Mouse (Mus musculus) testis, adult 2 months (tissue): ENCODE measurements around the gene Gm42372. TPM values are rescaled to one million over a fixed set of nuclear protein-coding genes. Genes with fewer than 3 reads are reported as not detected.
A peak's percentile ranks its signal among the peaks of the same experiment; 100 is the strongest.

Experiments used
- H3K27ac ChIP-seq: fragments of 200-500 bp; 2 replicates; pipeline ENCODE4 v1.5.1; 2012; ENCODE audit warnings: low read depth, low read length; ENCODE audit not compliant: control insufficient read depth, insufficient read depth
- H3K27me3 ChIP-seq: fragments of 200-500 bp; 2 replicates; pipeline ENCODE4 v1.6.1; 2012; ENCODE audit warnings: mild to moderate bottlenecking, low read length, moderate library complexity; ENCODE audit not compliant: control insufficient read depth, insufficient read depth
- H3K36me3 ChIP-seq: fragments of 200-500 bp; 2 replicates; pipeline ENCODE4 v1.6.1; 2012; ENCODE audit warnings: mild to moderate bottlenecking, low read length; ENCODE audit not compliant: control insufficient read depth, insufficient read depth
- H3K4me1 ChIP-seq: fragments of 200-500 bp; 2 replicates; pipeline ENCODE4 v1.6.1; 2012; ENCODE audit warnings: low read length; ENCODE audit not compliant: control insufficient read depth, insufficient read depth
- H3K4me3 ChIP-seq: fragments of 200-500 bp; 2 replicates; pipeline ENCODE4 v1.5.1; 2012; ENCODE audit warnings: low read depth, mild to moderate bottlenecking, low read length, moderate library complexity, mixed read lengths; ENCODE audit not compliant: control insufficient read depth
- CTCF ChIP-seq: fragments of 200-500 bp; IDR thresholded peaks from 2 replicates; pipeline ENCODE4 v1.5.1; 2012; ENCODE audit warnings: low read depth, mild to moderate bottlenecking, inconsistent platforms, low read length, moderate library complexity; ENCODE audit not compliant: control insufficient read depth, insufficient read depth, insufficient replicate concordance
- POLR2A ChIP-seq: fragments of 200-500 bp; IDR thresholded peaks from 2 replicates; pipeline ENCODE4 v1.6.1; 2012; ENCODE audit warnings: low read depth, mild to moderate bottlenecking, inconsistent platforms, low read length, moderate library complexity; ENCODE audit not compliant: control insufficient read depth
- polyA plus RNA-seq: library from polyadenylated mRNA; depleted of rRNA; stranded (reverse); fragments of >200 nt; gene quantifications from 2 replicates; pipeline ENCODE4 v1.2.3, GENCODE M21; 2012

Gm42372 gene
- polyA plus RNA-seq, 1 experiment, result 2.4 TPM

DNA sequence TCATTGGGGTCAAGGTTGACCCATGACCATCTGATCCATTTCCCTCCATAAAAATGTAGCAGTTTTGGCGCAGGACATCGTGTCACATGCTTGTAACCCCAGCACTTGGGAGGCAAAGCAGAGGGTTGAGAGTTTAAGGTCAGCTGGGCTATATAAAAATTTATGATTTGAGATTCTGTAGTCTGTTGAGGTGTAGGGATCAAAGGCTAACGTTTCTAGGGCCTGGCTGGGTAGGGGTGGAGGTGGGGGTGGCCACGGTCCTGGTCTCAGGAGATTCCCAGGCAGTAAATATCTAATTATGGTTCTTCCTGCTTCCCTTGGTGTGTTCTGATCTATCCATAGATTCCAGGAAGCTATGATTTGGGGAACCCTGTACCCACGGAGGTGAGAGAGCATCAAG is 21.2 kb upstream of the Gm42372 start:
- Histone ChIP-seq H3K36me3 (no peaks in the 10 kb centered on the region), H3K27ac (no peak overlapping the region), H3K27me3 (no peaks in the 10 kb centered on the region), H3K4me3 (no peak overlapping the region), H3K4me1 (peaks cover 19% of the 10 kb centered on the region)
- no peak for TF ChIP-seq CTCF
- TF ChIP-seq POLR2A, result no peak

DNA sequence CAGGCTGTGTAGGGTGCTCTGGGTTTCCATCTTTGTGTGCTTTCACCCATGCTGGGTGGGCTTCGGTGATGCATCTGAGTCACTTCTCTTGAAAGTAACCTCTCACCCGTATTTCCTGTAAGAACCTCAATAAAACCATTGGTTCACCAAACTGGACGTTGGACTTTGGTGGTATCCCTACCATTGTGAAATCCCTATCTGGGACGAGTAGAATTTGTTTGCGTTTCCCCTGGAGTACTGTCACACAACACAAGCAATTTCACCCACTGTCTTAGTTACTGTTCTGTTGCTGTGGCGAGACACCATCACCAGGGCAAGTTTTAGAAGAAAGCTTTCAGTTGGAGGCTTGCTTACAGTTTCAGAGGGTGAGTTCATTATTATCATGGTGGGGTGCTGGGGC is 14.5 kb upstream of the Gm42372 start:
- H3K4me1 ChIP-seq, result no peaks in the 10 kb centered on the region
- no peaks in the 10 kb centered on the region for H3K36me3 ChIP-seq
- no peak overlapping the region for H3K4me3 ChIP-seq
- TF ChIP-seq POLR2A (no peak), CTCF (no peak)
- no peaks in the 10 kb centered on the region for H3K27me3 ChIP-seq
- no peak overlapping the region for H3K27ac ChIP-seq

DNA sequence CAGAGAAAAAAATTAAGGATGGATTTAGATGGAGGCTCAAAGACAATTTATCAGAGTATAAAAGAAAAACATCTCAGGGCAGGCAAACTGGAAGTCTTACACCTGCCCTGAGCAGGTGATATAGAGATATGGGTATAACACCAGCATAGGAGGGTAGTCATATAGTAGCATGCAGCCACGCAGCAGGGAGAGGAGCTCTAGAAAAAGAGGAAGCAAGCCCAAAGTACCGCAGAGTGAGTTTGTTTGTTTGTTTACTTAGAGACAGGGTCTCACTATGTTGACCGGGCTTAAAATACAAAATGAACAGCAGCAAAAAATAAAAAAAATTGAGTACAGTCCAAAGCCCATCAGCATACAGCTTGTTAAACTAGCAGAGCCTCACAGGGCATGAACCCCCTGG is 11.7 kb upstream of the Gm42372 start:
- Histone ChIP-seq H3K4me1 (no peaks in the 10 kb centered on the region), H3K27ac (no peak overlapping the region), H3K27me3 (no peaks in the 10 kb centered on the region), H3K4me3 (no peak overlapping the region), H3K36me3 (no peaks in the 10 kb centered on the region)
- no peak for TF ChIP-seq CTCF
- no peak for TF ChIP-seq POLR2A

DNA sequence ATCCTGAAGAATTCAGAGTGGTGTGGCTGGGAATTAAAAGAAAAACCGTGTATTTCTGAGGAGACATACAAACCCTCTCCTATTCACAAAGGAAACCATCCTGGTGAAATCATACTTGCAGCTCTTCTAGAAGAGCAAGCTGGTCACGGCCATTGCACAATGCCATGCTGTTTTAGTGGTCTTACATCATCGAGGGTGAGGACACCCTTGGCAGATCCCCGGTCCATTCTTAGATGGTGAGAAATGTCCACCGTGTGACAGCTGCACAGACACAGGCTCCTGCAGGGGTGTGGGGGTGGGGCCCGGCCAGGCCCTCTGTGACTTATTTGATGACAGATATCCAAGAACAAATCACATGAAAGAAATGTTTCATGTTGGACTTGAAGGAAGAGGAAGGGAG is 8.9 kb upstream of the Gm42372 start:
- Histone ChIP-seq H3K27ac (no peak overlapping the region), H3K4me1 (no peaks in the 10 kb centered on the region), H3K36me3 (no peaks in the 10 kb centered on the region), H3K27me3 (no peaks in the 10 kb centered on the region), H3K4me3 (no peak overlapping the region)
- TF ChIP-seq CTCF, result no peak
- TF ChIP-seq POLR2A, result no peak

DNA sequence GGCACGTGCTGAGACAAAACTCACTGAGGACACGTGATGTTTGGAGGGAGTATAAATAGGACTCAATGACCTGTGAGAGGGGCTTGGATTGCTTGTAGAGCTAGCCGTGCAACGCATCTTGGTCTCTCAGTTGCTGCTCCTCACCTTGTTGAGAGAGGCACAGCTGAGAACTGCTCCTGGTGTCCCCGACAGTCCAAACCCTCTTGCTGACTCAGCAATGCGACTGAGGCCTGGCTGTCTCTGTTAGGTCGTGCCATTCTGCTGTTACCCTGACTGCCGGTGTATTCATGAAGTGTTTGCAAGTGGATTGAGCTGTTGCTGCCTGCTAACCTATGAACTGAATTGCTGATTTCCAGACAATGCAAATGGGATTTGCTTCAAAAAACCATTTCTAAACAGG is 6.6 kb upstream of the Gm42372 start:
- Histone ChIP-seq H3K27ac (no peak overlapping the region), H3K4me1 (peaks cover 5% of the 10 kb centered on the region), H3K27me3 (no peaks in the 10 kb centered on the region), H3K4me3 (no peak overlapping the region), H3K36me3 (no peaks in the 10 kb centered on the region)
- TF ChIP-seq POLR2A (no peak), CTCF (no peak)

DNA sequence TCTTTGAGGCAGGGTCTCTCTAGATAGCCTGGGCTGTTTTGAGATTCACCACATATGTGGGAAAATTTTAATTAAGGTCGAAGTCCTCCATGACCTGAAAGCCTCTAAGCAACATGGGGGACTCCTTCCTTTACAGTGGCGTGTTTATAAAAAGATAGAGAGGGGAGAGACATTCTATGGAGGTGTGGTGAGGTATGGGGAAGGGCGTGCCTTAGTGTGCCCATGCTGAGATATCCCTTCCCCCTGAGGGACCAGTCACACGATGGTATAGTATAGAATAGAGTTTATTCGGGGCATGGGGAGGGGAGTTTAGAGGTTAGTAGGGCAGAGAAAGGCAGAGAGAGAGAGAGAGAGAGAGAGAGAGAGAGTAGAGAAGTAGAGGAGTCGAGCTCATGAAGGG is 4.7 kb upstream of the Gm42372 start:
- H3K36me3 ChIP-seq, result no peaks in the 10 kb centered on the region
- no peak overlapping the region for H3K27ac ChIP-seq
- TF ChIP-seq CTCF, result no peak
- peaks cover 7% of the 10 kb centered on the region for H3K4me1 ChIP-seq
- no peak overlapping the region for H3K4me3 ChIP-seq
- no peaks in the 10 kb centered on the region for H3K27me3 ChIP-seq

DNA sequence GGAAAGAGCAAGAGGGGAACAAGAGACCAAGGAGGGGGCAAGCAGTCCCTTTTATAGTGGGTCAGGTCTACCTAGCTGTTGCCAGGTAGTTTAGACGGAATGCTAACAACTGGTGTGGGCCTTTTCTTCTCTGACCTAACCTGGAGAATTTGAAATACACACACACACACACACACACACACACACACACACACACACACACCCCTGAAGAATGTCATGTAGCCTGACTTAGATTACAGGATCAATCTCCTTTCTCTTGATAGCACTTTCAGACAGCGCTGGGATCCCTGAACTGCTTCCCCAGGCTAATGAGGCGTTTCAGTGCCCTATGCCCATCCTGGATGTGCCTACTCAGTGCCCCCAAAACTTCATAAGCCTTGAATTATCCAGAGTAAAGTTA is 4.3 kb upstream of the Gm42372 start:
- no peak for TF ChIP-seq CTCF
- TF ChIP-seq POLR2A, result no peak
- Histone ChIP-seq H3K4me1 (peaks cover 7% of the 10 kb centered on the region), H3K27me3 (no peaks in the 10 kb centered on the region), H3K4me3 (no peak overlapping the region), H3K36me3 (no peaks in the 10 kb centered on the region), H3K27ac (no peak overlapping the region)

DNA sequence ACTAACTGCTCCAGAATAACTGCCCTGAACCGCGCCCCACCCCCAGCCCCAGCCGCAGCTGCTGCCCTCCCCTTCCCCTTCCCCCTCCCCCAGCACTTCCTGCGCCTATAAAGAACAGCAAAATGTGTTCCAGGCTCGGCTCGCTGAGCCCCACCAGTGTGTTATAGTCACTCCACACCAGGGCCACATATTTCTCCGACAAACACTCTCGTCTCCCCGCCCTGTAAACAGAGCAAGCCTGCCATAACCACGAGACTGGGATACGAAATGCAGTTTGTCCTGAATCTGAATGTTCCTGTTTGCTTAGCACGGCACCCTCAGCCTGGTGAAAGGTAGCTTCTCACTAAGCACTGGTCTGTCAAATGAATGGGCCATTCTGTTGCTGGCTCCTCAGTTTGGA is 2.5 kb upstream of the Gm42372 start:
- Histone ChIP-seq H3K36me3 (no peaks in the 10 kb centered on the region), H3K27me3 (no peaks in the 10 kb centered on the region), H3K4me3 (peak overlapping the region; percentile 59), H3K27ac (no peak overlapping the region), H3K4me1 (peaks cover 7% of the 10 kb centered on the region)
- no peak for TF ChIP-seq CTCF
- TF ChIP-seq POLR2A, result no peak
